Mouse (Mus musculus): ENCODE data around the gene Schip1. TPM values are rescaled to one million over a fixed set of nuclear protein-coding genes. Genes with fewer than 3 reads are reported as not detected.

Schip1 gene
- total and polyA plus RNA-seq, 2 experiments from 2014 or later, result 114 to 192 TPM

DNA sequence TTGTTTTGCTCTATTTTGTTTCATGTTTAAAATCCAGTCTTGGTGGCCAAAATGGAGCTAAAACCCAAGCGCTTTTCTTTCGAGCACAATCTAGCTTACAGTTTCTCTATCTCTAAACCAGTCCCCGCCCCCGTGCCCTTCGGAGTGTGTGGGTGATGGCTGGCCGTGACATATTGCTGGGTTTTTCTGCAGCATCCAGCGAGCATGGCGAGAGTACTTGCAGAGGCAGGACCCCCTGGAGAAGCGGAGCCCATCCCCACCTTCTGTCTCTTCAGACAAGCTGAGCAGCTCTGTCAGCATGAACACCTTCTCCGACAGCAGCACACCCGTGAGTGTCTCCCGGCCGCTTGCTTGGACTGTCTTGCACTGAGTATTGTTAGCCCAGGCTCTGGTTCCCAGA lies 9.5 kb upstream of the Schip1 start:
- H3K9ac ChIP-seq, result no peak overlapping the region
- no peaks in the 10 kb centered on the region for H3K4me1 ChIP-seq (ENCODE audit: insufficient read depth)
- DNase-seq (no peak), ATAC-seq (peak; percentile 5; the same call in 1 of the 2 replicates)
- H3K4me2 ChIP-seq (ENCODE audit: low read depth), result no peak overlapping the region
- H3K4me3 ChIP-seq (ENCODE audit: low read depth, low read length), result no peak overlapping the region
- no peak for TF ChIP-seq CTCF (IDR thresholded peaks at IDR 0.05; ENCODE audit: low read depth)
- 69% methylated on average over 13 of the region's 13 CpGs for WGBS
- no peaks in the 10 kb centered on the region for H3K9me3 ChIP-seq (ENCODE audit: low read length)
- H3K27ac ChIP-seq (ENCODE audit: low read depth, low read length), result no peak overlapping the region
- no peaks in the 10 kb centered on the region for H3K27me3 ChIP-seq (ENCODE audit: insufficient read depth, low read length)
- no peaks in the 10 kb centered on the region for H3K36me3 ChIP-seq (ENCODE audit: insufficient read depth)

DNA sequence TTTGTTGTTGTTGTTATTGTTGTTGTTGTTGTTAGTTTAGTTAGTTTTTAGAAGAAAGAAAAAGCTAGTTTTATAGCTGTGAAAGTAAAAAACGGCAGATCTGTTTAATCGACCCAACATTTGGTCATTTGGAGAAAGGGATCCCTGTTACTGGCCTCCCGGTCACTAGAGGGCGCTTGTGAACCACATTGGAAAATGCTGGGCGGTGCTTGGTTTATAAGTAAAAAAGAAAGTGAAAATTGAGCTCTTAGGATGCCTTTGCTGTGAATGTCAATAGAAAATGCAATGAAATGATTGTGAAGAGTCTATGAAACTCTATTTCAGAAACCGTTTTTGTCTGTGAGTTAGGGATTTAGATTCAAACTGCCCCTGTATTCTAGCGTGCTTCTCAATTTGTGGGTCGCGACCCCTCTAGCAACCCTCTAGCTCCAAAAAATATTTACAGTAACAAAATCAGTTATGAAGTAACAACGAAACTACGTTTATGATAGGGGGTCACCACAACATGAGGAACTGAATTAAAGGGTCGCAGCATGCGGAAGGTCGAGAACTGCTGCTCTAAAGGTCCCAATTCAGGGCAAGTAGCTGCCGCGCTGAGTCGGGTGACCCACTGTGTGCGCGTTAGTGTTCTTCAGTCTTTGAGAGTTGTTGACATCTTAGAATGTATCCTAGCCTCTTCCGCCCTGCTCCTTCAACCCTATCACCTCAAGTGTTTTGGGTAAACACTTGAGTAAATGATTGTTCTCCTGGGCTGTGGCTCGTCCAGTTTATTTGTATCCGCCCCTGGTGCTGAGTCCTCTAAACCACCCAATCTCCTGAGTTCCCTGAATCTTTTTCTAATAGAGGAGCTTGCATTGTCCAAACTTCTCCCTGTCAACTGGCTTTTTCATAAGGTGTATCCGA lies 8.0 kb upstream of the Schip1 start:
- ATAC-seq, result peak; percentile 54; the same call in 1 of the 2 replicates
- TF ChIP-seq CTCF (IDR thresholded peaks at IDR 0.05; ENCODE audit: low read depth), result peak; percentile 83
- H3K27me3 ChIP-seq (ENCODE audit: insufficient read depth, low read length), result no peaks in the 10 kb centered on the region
- H3K4me3 ChIP-seq (ENCODE audit: low read depth, low read length), result peak overlapping the region; percentile 4; the same call in 1 of the 2 replicates
- H3K9ac ChIP-seq, result no peak overlapping the region
- peak; percentile 89 for DNase-seq
- no peaks in the 10 kb centered on the region for H3K9me3 ChIP-seq (ENCODE audit: low read length)
- peak overlapping the region; percentile 26; the same call in 1 of the 2 replicates for H3K4me2 ChIP-seq (ENCODE audit: low read depth)
- no peaks in the 10 kb centered on the region for H3K36me3 ChIP-seq (ENCODE audit: insufficient read depth)
- 58% methylated on average over 23 of the region's 23 CpGs for WGBS
- H3K4me1 ChIP-seq (ENCODE audit: insufficient read depth), result no peaks in the 10 kb centered on the region
- no peak overlapping the region for H3K27ac ChIP-seq (ENCODE audit: low read depth, low read length)

DNA sequence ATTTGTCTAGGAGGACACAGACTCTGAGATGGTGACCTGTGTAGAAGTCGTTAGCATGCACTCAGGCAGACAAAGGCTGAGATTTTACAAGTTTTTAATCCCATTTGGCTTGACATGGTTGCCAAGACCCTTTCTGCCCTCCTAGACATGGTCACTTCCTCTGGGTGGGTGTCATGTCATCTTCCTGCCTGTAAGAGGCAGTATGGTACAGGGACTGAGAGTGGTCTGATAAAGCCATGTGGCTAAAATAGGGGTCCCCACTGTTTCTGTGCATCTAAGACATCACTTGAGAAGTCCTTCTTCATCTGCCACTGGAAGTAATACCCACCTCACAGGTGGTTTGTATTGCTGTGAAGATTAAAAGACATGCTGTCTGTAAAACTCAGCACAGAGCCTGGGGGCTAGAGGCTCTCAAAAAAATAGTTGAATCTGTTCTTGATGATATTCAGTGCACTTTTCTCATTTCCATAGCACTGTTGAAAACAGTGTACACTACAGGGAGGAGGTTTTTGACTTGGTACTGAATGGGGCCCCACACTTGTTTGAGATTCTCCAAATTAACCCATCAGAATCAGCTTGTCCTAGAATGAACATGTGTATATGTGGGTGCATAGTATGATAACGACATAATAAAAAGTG lies 5.3 kb upstream of the Schip1 start:
- DNase-seq, result peak; percentile 56
- Histone ChIP-seq H3K27me3 (ENCODE audit: insufficient read depth, low read length) (no peaks in the 10 kb centered on the region), H3K36me3 (ENCODE audit: insufficient read depth) (no peaks in the 10 kb centered on the region), H3K4me2 (ENCODE audit: low read depth) (no peak overlapping the region), H3K27ac (ENCODE audit: low read depth, low read length) (no peak overlapping the region), H3K4me3 (ENCODE audit: low read depth, low read length) (no peak overlapping the region), H3K4me1 (ENCODE audit: insufficient read depth) (no peaks in the 10 kb centered on the region), H3K9me3 (ENCODE audit: low read length) (no peaks in the 10 kb centered on the region), H3K9ac (no peak overlapping the region)
- peak; percentile 51 for ATAC-seq
- peak; percentile 88 for TF ChIP-seq CTCF (IDR thresholded peaks at IDR 0.05; ENCODE audit: low read depth)
- whole genome bisulfite sequencing, result 41% methylated on average over 2 of the region's 2 CpGs

DNA sequence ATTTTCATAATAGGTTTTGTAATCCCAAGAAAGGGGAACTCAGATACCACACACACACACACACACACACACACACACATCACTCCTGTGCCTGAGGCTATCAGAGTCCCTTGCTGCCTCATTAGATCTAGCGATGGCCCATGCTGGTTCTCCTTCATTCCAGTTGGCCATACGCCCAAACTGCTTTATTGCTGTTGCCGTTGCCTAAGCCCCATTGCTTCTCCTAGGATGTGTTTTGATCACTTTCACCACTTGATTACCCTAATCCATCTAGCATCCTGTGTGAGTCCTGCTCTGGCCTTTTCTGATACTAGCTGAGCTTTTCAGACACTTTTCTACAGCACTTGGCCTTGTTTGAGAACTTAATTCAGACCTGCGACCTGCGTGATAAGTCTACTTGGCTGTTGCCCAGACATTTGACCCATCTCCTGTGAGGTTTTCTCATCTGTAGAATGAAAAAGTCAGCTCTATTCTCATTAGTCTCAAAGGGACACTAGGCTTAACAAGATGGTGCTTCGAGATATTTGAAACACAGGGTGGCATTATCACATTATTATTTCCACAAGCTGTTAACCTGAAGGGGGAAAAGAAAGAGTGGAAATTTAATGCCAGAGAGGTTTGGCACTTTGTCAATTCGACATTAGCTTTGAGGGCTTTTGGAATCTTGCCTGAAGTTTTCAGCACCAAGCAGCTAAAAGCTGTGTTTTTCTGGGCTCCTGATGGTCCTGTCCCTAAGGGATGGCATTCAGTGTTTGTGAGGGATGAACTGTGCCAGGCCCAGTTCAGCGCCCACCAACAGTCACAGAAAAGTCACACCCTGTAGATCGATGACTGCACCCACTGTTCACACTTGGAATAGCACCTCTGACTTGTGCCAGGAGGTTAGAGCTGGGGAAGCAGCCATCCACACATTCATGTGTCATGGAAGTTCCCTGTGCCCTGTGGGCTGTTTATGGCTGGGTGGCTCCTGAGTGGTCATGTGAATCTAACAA lies 7.1 kb downstream of the Schip1 start:
- H3K27ac ChIP-seq (ENCODE audit: low read depth, low read length), result no peak overlapping the region
- peak; percentile 91 for ATAC-seq
- H3K4me3 ChIP-seq (ENCODE audit: low read depth, low read length), result no peak overlapping the region
- H3K4me1 ChIP-seq (ENCODE audit: insufficient read depth), result peaks cover 5% of the 10 kb centered on the region; the same call in 1 of the 2 replicates
- peak; percentile 83 for DNase-seq
- WGBS, result 17% methylated on average over 9 of the region's 9 CpGs
- peak; percentile 24 for TF ChIP-seq CTCF (IDR thresholded peaks at IDR 0.05; ENCODE audit: low read depth)
- H3K4me2 ChIP-seq (ENCODE audit: low read depth), result no peak overlapping the region
- H3K36me3 ChIP-seq (ENCODE audit: insufficient read depth), result no peaks in the 10 kb centered on the region
- no peaks in the 10 kb centered on the region for H3K9me3 ChIP-seq (ENCODE audit: low read length)
- no peaks in the 10 kb centered on the region for H3K27me3 ChIP-seq (ENCODE audit: insufficient read depth, low read length)
- H3K9ac ChIP-seq, result no peak overlapping the region

GRCm38 (mm10) chr3:68077406-68077805 lies 12.8 kb downstream of the Schip1 start:
- no peak overlapping the region for H3K4me3 ChIP-seq (ENCODE audit: low read depth, low read length)
- TF ChIP-seq CTCF (IDR thresholded peaks at IDR 0.05; ENCODE audit: low read depth), result no peak
- no peaks in the 10 kb centered on the region for H3K9me3 ChIP-seq (ENCODE audit: low read length)
- no peak overlapping the region for H3K27ac ChIP-seq (ENCODE audit: low read depth, low read length)
- H3K4me2 ChIP-seq (ENCODE audit: low read depth), result no peak overlapping the region
- peaks cover 2% of the 10 kb centered on the region; the same call in 1 of the 2 replicates for H3K4me1 ChIP-seq (ENCODE audit: insufficient read depth)
- ATAC-seq (no peak), DNase-seq (no peak)
- H3K27me3 ChIP-seq (ENCODE audit: insufficient read depth, low read length), result no peaks in the 10 kb centered on the region
- WGBS, result 63% methylated on average over 4 of the region's 4 CpGs
- no peak overlapping the region for H3K9ac ChIP-seq
- H3K36me3 ChIP-seq (ENCODE audit: insufficient read depth), result no peaks in the 10 kb centered on the region

DNA sequence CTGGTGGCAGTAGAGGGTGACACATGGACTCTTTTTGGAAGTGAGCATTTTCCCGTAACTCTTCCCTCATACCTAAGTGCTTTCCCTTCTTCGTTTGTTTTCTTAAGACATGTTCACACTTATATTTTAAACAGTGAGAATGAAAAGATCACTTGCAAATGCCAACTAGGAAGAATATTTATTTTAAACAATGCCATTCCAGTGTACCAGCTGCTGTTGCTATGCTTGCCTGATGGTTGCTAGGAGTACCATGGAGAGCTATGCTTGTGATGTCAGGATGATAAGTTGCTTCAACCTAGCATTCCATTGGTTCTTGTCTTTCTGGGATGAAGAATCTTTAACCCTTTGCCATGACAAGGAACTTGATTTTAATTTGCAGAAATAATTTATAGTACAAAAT lies 20.4 kb downstream of the Schip1 start:
- WGBS, result 60% methylated on average over 2 of the region's 2 CpGs
- Histone ChIP-seq H3K4me3 (ENCODE audit: low read depth, low read length) (no peak overlapping the region), H3K4me1 (ENCODE audit: insufficient read depth) (no peaks in the 10 kb centered on the region), H3K27ac (ENCODE audit: low read depth, low read length) (no peak overlapping the region), H3K36me3 (ENCODE audit: insufficient read depth) (no peaks in the 10 kb centered on the region), H3K4me2 (ENCODE audit: low read depth) (no peak overlapping the region), H3K9me3 (ENCODE audit: low read length) (no peaks in the 10 kb centered on the region), H3K9ac (no peak overlapping the region), H3K27me3 (ENCODE audit: insufficient read depth, low read length) (no peaks in the 10 kb centered on the region)
- DNase-seq (no peak), ATAC-seq (peak; percentile 74)
- TF ChIP-seq CTCF (IDR thresholded peaks at IDR 0.05; ENCODE audit: low read depth), result no peak
